Mouse (Mus musculus) G1E (cell line): ENCODE data around the gene Kap.
"Not testable (repeated sequence)": the region's sequence is repeated elsewhere in the genome, so short reads cannot be mapped to it uniquely, and the experiment has no call there.

Experiments
- CTCF ChIP-seq: IDR thresholded peaks from 2 replicates; pipeline ENCODE4 v1.5.1; 2012; ENCODE audit warnings: low read depth, low read length, inconsistent platforms, mixed read lengths
- GATA1 ChIP-seq: IDR thresholded peaks from 2 replicates; pipeline ENCODE4 v1.6.1; 2012; ENCODE audit warnings: borderline replicate concordance, low read length, inconsistent platforms, mixed read lengths
- POLR2AphosphoS5 ChIP-seq: IDR thresholded peaks from 2 replicates; pipeline ENCODE4 v1.6.1; 2012; ENCODE audit warnings: low read depth, low read length, inconsistent platforms; ENCODE audit not compliant: insufficient replicate concordance
- TAL1 ChIP-seq: conservative IDR thresholded peaks from 2 replicates; pipeline ENCODE4 v1.6.1; 2012; ENCODE audit warnings: low read depth, low read length, inconsistent platforms, mixed read lengths

GRCm38 (mm10) chr6:133848861-133849260 is 4.7 kb downstream of the Kap start:
- TF ChIP-seq CTCF, GATA1, TAL1, POLR2AphosphoS5: not testable (repeated sequence)
